ENCODE assay signal across 9 mouse cellular contexts in genomic region chr11:114662746-114663362, GRCm38 (mm10). TPM values are rescaled to one million over a fixed set of nuclear protein-coding genes. Genes with fewer than 3 reads are reported as not detected.
DNase-seq lines count a peak whose midpoint lies in the region; ATAC-seq and TF ChIP-seq lines count a peak whose summit lies in the region.
"Had no signal": no experiment of that assay in that cellular context is flagged by ENCODE, and none has a peak within 500 bp of the region (broad histone marks: within the 10 kb centered on the region; RNA-seq: fewer than 3 reads in every experiment).

No protein-coding gene starts in this region.

- no peak overlapping the region for H3K4me2 ChIP-seq in midbrain, embryonic 13.5 days (replicated peaks)
- H3K4me2 ChIP-seq in midbrain, embryonic 11.5 days: no peak overlapping the region
- no peak overlapping the region for H3K4me2 ChIP-seq in lung, embryonic 14.5 days
- H3K4me2 ChIP-seq: lung, embryonic 15.5 days had no signal

- peaks cover under 1% of the 10 kb centered on the region; the same call in 1 of the 2 replicates for H3K4me1 ChIP-seq in midbrain, embryonic 13.5 days (replicated peaks)
- H3K4me1 ChIP-seq in midbrain, embryonic 11.5 days (ENCODE audit: control insufficient read depth, insufficient read depth, low read length): no peaks in the 10 kb centered on the region
- H3K4me1 ChIP-seq in lung, embryonic 14.5 days (ENCODE audit: insufficient read depth): no peaks in the 10 kb centered on the region
- no peaks in the 10 kb centered on the region for H3K4me1 ChIP-seq in spleen, adult 2 months (ENCODE audit: control insufficient read depth, insufficient read depth, insufficient read length)
- H3K4me1 ChIP-seq: lung, embryonic 15.5 days had no signal

- peak; percentile 80 for TF ChIP-seq CTCF in lung, embryonic 14.5 days (IDR thresholded peaks at IDR 0.05; ENCODE audit: low read depth)
- TF ChIP-seq CTCF in spleen, adult 2 months (IDR thresholded peaks at IDR 0.05; ENCODE audit: extremely low read depth, insufficient read depth, insufficient read length, insufficient replicate concordance): peak; percentile 88; the same call in 1 of the 2 replicates

- H3K9ac ChIP-seq in midbrain, embryonic 13.5 days (replicated peaks): no peak overlapping the region
- H3K9ac ChIP-seq in midbrain, embryonic 11.5 days (ENCODE audit: low read length): no peak overlapping the region
- H3K9ac ChIP-seq in lung, embryonic 14.5 days: no peak overlapping the region
- H3K9ac ChIP-seq: lung, embryonic 15.5 days had no signal

- peak; percentile 79 for DNase-seq in adrenal gland, postnatal 10 days
- DNase-seq in adrenal gland, postnatal 4 days (ENCODE audit: low spot score in 2 of 2): no peak
- no peak for DNase-seq in midbrain, embryonic 11.5 days (ENCODE audit: low spot score, missing footprints)
- peak; percentile 78 for DNase-seq in cerebellum, adult 9-10 months
- peak; percentile 59 for DNase-seq in gastrocnemius, postnatal 14 days
- peak; percentile 75 for DNase-seq in lung, embryonic 14.5 days
- DNase-seq in spleen, adult 2 months (ENCODE audit: low read depth in 1 of 2, low spot score in 2 of 2): peak in 1 of 2 experiments; percentile 58

- ATAC-seq in midbrain, embryonic 13.5 days: peak; percentile 20; the same call in 1 of the 2 replicates
- ATAC-seq in midbrain, embryonic 11.5 days (ENCODE audit: low FRiP score): no peak
- no peak for ATAC-seq in lung, embryonic 14.5 days (ENCODE audit: insufficient read depth)

- H3K27me3 ChIP-seq in midbrain, embryonic 13.5 days: peaks cover 15% of the 10 kb centered on the region
- H3K27me3 ChIP-seq in midbrain, embryonic 11.5 days (ENCODE audit: control insufficient read depth, insufficient read depth, low read length): no peaks in the 10 kb centered on the region
- peaks cover 4% of the 10 kb centered on the region; the same call in 1 of the 2 replicates for H3K27me3 ChIP-seq in lung, embryonic 14.5 days (ENCODE audit: insufficient read depth, low read length)
- H3K27me3 ChIP-seq in spleen, adult 2 months (ENCODE audit: control insufficient read depth, insufficient read depth, low read length): no peaks in the 10 kb centered on the region

- intact Hi-C loops in gastrocnemius, postnatal 14 days (cut with DNase I; ENCODE audit: low total_unique reads): no loop called here

- H3K9me3 ChIP-seq in midbrain, embryonic 13.5 days: no peaks in the 10 kb centered on the region
- no peaks in the 10 kb centered on the region for H3K9me3 ChIP-seq in midbrain, embryonic 11.5 days (ENCODE audit: control insufficient read depth, low read length)
- no peaks in the 10 kb centered on the region for H3K9me3 ChIP-seq in lung, embryonic 14.5 days (ENCODE audit: low read depth, low read length)
- H3K9me3 ChIP-seq: lung, embryonic 15.5 days had no signal

- 35% methylated on average over 6 of the region's 6 CpGs for whole genome bisulfite sequencing in midbrain, embryonic 13.5 days
- WGBS in midbrain, embryonic 11.5 days: 40% methylated on average over 6 of the region's 6 CpGs
- WGBS in lung, embryonic 14.5 days: 39% methylated on average over 6 of the region's 6 CpGs
- WGBS in spleen, adult 2 months: 39% methylated on average over 6 of the region's 6 CpGs

- H3K27ac ChIP-seq in midbrain, embryonic 13.5 days: no peak overlapping the region
- no peak overlapping the region for H3K27ac ChIP-seq in midbrain, embryonic 11.5 days (ENCODE audit: low read depth, low read length)
- H3K27ac ChIP-seq in lung, embryonic 14.5 days (ENCODE audit: low read depth): no peak overlapping the region
- H3K27ac ChIP-seq in spleen, adult 2 months (ENCODE audit: insufficient read depth, low read length): no peak overlapping the region
- H3K27ac ChIP-seq: lung, embryonic 15.5 days had no signal

- no peak for TF ChIP-seq POLR2A in spleen, adult 2 months (IDR thresholded peaks at IDR 0.05; ENCODE audit: low read depth, low read length)

- no peaks in the 10 kb centered on the region for H3K36me3 ChIP-seq in midbrain, embryonic 13.5 days
- H3K36me3 ChIP-seq in midbrain, embryonic 11.5 days (ENCODE audit: control insufficient read depth, insufficient read depth, low read length): no peaks in the 10 kb centered on the region
- no peaks in the 10 kb centered on the region for H3K36me3 ChIP-seq in lung, embryonic 14.5 days (ENCODE audit: insufficient read depth)
- no peaks in the 10 kb centered on the region for H3K36me3 ChIP-seq in spleen, adult 2 months (ENCODE audit: control insufficient read depth, insufficient read depth, low read length)
- H3K36me3 ChIP-seq: lung, embryonic 15.5 days had no signal

- no peak overlapping the region for H3K4me3 ChIP-seq in midbrain, embryonic 13.5 days (replicated peaks)
- no peak overlapping the region for H3K4me3 ChIP-seq in midbrain, embryonic 11.5 days (ENCODE audit: low read depth, low read length)
- H3K4me3 ChIP-seq in lung, embryonic 14.5 days (ENCODE audit: low read depth, low read length): no peak overlapping the region
- no peak overlapping the region for H3K4me3 ChIP-seq in spleen, adult 2 months (ENCODE audit: extremely low read depth, insufficient read depth, insufficient read length)
- H3K4me3 ChIP-seq: lung, embryonic 15.5 days had no signal

RNA-seq across cellular contexts. Expression of gene Rpl38, which starts 5.5 kb away (rescaled TPM):
- total RNA-seq in adrenal gland, postnatal 10 days (2021): 1,000 to 10,000 TPM; 1,144 to 1,253 TPM
- total RNA-seq in adrenal gland, postnatal 4 days (2021): 1,000 to 10,000 TPM; 1,445 to 1,502 TPM
- 826 and 835 TPM in 2 replicates for polyA plus RNA-seq in midbrain, embryonic 13.5 days (2015; fragmentation: Nextera tagmentation; extraction: Ambion mirVana)
- polyA plus RNA-seq in midbrain, embryonic 11.5 days (2014; fragmentation: Nextera tagmentation; extraction: Ambion mirVana): 839 and 977 TPM in 2 replicates
- total RNA-seq in gastrocnemius, postnatal 14 days (2021): 100 to 1,000 TPM; 832 to 884 TPM
- 978 and 1,085 TPM in 2 replicates for polyA plus RNA-seq in lung, embryonic 14.5 days (2014; fragmentation: Nextera tagmentation; extraction: Ambion mirVana)
- polyA plus RNA-seq in spleen, adult 2 months (2012; rRNA removed): 360 and 414 TPM in 2 replicates

RNA-seq across cellular contexts. Expression of gene Ttyh2, which starts 12.4 kb away (rescaled TPM):
- 10 to 100 TPM; 61.1 to 63.0 TPM for total RNA-seq in adrenal gland, postnatal 10 days (2021)
- 100 to 1,000 TPM; 108 to 113 TPM for total RNA-seq in adrenal gland, postnatal 4 days (2021)
- 24.2 and 24.6 TPM in 2 replicates for polyA plus RNA-seq in midbrain, embryonic 13.5 days (2015; fragmentation: Nextera tagmentation; extraction: Ambion mirVana)
- 11.0 and 11.4 TPM in 2 replicates for polyA plus RNA-seq in midbrain, embryonic 11.5 days (2014; fragmentation: Nextera tagmentation; extraction: Ambion mirVana)
- 10 to 100 TPM; 32.9 to 48.2 TPM for total RNA-seq in gastrocnemius, postnatal 14 days (2021)
- 12.1 and 13.1 TPM in 2 replicates for polyA plus RNA-seq in lung, embryonic 14.5 days (2014; fragmentation: Nextera tagmentation; extraction: Ambion mirVana)
- 18.0 and 19.2 TPM in 2 replicates for polyA plus RNA-seq in spleen, adult 2 months (2012; rRNA removed)

Comparison
In these comparisons a context has a peak if more than half of its experiments do, and no peak if none do; other contexts are left out.
1. DNase-seq: peak in adrenal gland, postnatal 10 days (single experiment), cerebellum, adult 9-10 months (single experiment), gastrocnemius, postnatal 14 days (single experiment) and lung, embryonic 14.5 days (single experiment); none in adrenal gland, postnatal 4 days (0 of 2) and midbrain, embryonic 11.5 days (single experiment).